Mouse (Mus musculus) liver (tissue): ENCODE measurements around the gene Acbd7.

Source experiments
- DNase-seq: peaks from one replicate; pipeline ENCODE4 v3.0.0-alpha.2; 2020; ENCODE audit warnings: mixed read lengths

The Acbd7 gene

DNA sequence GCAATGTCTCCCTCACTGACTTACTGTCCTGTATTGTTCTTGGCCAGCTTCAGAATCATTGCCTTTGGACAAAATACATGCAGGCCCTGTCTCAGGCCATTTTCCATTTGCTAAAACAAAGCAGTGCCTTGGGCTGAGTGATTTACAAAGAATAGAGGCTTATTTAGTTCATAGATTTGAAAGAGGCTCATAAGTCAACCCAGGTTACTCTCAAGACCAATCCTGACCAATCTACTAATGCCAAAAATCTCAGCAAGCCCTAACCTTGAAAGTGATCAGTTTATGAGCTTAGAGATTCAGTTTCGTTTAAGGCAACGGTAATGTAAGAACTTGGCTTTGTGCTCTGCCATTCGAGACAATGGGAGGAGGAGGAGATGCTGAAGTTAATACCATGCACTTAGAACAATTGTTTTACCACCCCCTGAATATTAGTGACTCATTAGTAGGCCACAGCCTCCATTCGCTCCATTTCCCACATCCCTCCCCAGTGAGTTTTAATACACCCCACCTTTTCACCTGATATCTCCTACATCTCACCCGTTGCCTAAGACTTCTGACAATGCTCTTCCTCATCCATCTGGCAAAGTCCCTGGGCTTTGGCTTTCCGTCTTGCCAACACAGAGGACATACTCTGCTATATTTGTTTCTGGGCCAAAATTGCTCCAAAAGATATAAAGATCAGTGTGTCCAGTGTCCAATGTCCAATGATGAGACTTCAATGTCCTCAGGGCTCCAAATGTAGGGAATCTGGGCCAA lies 51.3 kb downstream of the Acbd7 start:
- DNase-seq, result no peak
